Mouse (Mus musculus) lung, adult 2 months (tissue): ENCODE measurements around the gene Pax3. TPM values are rescaled to one million over a fixed set of nuclear protein-coding genes. Genes with fewer than 3 reads are reported as not detected.

Experiments
- DNase-seq: peaks from one replicate; pipeline ENCODE4 v3.0.0; 2022
- H3K4me1 ChIP-seq: fragments of 200-500 bp; 2 replicates; pipeline ENCODE4 v1.6.1; 2011; ENCODE audit warnings: low read length; ENCODE audit not compliant: control insufficient read depth, insufficient read depth
- H3K4me3 ChIP-seq: fragments of 200-500 bp; replicated peaks from 2 replicates; pipeline ENCODE3; 2011; ENCODE audit warnings: low read depth, mild to moderate bottlenecking, control low read depth, low read length; ENCODE audit errors: extremely low read depth
- CTCF ChIP-seq: fragments of 200-500 bp; IDR thresholded peaks from 2 replicates; pipeline ENCODE4 v1.5.1; 2011; ENCODE audit warnings: mild to moderate bottlenecking, low read length, control low read depth; ENCODE audit not compliant: insufficient read depth
- POLR2A ChIP-seq: fragments of 200-500 bp; IDR thresholded peaks from 2 replicates; pipeline ENCODE4 v1.6.1; 2011; ENCODE audit warnings: low read depth, mild to moderate bottlenecking, control low read depth, low read length, borderline replicate concordance; ENCODE audit errors: extremely low read depth
- WGBS: fragments of 180-500 bp; shearing (Covaris S2); methylation state at CpG from one replicate; pipeline ENCODE4 v1.1.7; 2018; 5-methylcytosine and 5-hydroxymethylcytosine counted together
- polyA plus RNA-seq: library from polyadenylated mRNA; depleted of rRNA; stranded (reverse); fragments of >200 nt; gene quantifications from 2 replicates; pipeline ENCODE4 v1.2.3, GENCODE M21; 2012

The Pax3 gene
- polyA plus RNA-seq, 1 experiment: not detected

GRCm38 (mm10) chr1:78187122-78187787 lies 9.7 kb downstream of the Pax3 start:
- Histone ChIP-seq H3K4me1 (no peaks in the 10 kb centered on the region), H3K4me3 (no peak overlapping the region)
- WGBS: 4% methylated on average over 8 of the region's 8 CpGs
- TF ChIP-seq POLR2A (no peak), CTCF (no peak)
- DNase-seq: no peak

DNA sequence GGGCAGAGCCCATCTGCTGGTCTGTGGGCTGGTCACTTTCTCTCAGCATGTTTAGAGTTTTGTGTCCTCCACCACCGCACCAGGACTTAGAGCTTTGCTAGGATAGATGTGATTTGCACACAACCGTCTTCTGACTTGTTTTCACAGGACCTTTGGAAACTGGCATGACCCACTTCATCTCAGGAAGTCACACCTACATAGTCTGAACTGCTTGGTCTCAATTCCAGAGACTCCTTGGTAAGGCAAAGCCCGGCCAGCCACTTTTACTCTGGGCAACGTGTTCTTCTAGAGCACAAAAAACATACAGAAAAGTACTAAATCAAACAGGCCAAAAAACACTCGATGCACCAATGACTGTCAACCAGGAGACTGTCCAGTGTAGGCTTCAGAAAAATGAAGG lies 14.0 kb downstream of the Pax3 start:
- Histone ChIP-seq H3K4me3 (no peak overlapping the region), H3K4me1 (no peaks in the 10 kb centered on the region)
- DNase-seq: no peak
- TF ChIP-seq CTCF: no peak
- no peak for TF ChIP-seq POLR2A
- 54% methylated on average over 5 of the region's 5 CpGs for WGBS

GRCm38 (mm10) chr1:78181882-78182281 lies 15.1 kb downstream of the Pax3 start:
- DNase-seq: no peak
- Histone ChIP-seq H3K4me1 (no peaks in the 10 kb centered on the region), H3K4me3 (no peak overlapping the region)
- WGBS: 14% methylated on average over 9 of the region's 9 CpGs
- TF ChIP-seq POLR2A: no peak
- TF ChIP-seq CTCF: no peak

DNA sequence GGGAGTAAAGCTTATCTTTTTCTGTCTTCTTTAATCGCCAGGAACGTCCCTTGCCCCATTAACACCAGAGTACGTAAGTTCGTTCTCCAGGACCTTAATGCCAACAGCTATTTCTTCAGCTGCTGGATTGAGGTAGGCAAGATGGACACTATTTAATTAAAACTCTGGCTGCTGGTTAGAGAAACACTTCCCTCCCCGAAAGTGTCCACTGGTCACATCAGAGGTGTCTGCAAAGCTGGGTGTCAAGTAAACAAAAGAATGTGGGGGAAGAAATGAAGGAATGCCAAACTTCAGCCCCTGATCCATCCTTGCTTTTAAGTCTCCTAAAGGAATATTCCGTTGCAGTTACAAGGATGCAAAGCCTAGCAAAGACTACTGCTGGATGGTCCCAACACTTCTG lies 24.6 kb downstream of the Pax3 start:
- Histone ChIP-seq H3K4me3 (no peak overlapping the region), H3K4me1 (no peaks in the 10 kb centered on the region)
- WGBS: 44% methylated on average over 6 of the region's 6 CpGs
- TF ChIP-seq POLR2A: no peak
- no peak for TF ChIP-seq CTCF
- DNase-seq: no peak

GRCm38 (mm10) chr1:78171671-78172070 lies 25.3 kb downstream of the Pax3 start:
- TF ChIP-seq POLR2A (no peak), CTCF (no peak)
- 47% methylated on average over 1 of the region's 1 CpGs for WGBS
- no peak for DNase-seq
- no peaks in the 10 kb centered on the region for H3K4me1 ChIP-seq
- no peak overlapping the region for H3K4me3 ChIP-seq

DNA sequence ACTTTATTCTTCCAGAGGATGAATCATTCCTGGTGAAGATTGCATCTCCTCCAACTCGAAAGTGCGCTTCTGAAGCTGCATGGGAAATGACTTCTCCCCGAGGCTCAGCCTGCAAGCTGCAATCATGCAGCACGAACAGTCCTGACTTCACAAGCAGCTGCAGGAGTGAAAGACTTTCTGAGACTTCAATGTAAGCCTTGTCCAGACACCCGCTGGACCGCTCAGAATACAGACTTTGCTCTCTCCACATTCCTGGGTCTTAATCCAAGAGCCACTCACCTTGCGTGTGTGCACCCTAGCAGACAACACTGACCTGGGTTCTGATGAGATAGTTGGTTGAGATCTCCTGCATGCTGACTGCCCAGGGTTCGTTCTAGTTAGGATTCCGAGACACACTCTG lies 26.2 kb downstream of the Pax3 start:
- no peak for TF ChIP-seq CTCF
- no peak for TF ChIP-seq POLR2A
- WGBS: 58% methylated on average over 9 of the region's 9 CpGs
- no peak for DNase-seq
- H3K4me1 ChIP-seq: no peaks in the 10 kb centered on the region
- H3K4me3 ChIP-seq: no peak overlapping the region

DNA sequence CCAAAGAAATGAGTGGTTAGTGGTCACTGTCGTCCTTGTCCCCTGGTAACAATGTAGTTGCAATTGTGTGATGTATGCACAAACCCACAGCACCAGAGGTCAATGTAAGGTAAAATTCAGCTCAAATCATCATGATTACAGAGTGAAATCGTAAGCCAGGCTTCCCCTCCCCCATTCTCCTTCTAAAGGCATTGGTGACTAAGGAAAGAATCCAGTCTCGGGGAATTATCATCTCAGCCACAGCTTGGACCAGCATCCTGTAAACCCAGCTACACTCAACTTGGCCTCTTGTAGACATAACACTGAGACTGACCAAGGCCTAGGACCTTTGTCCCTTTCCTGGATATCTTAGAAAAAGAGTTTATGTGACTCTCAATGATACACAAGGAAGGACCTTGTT lies 28.1 kb downstream of the Pax3 start:
- Histone ChIP-seq H3K4me3 (no peak overlapping the region), H3K4me1 (no peaks in the 10 kb centered on the region)
- no peak for DNase-seq
- 52% methylated on average over 3 of the region's 3 CpGs for WGBS
- no peak for TF ChIP-seq CTCF
- no peak for TF ChIP-seq POLR2A

- WGBS: 56% methylated on average over 18 of the region's 18 CpGs
- TF ChIP-seq POLR2A (no peak), CTCF (no peak)
- no peaks in the 10 kb centered on the region for H3K4me1 ChIP-seq
- DNase-seq: no peak
- no peak overlapping the region for H3K4me3 ChIP-seq
Measured at GRCm38 (mm10) chr1:78167577-78168286, 29.2 kb downstream of the Pax3 start.

GRCm38 (mm10) chr1:78161745-78162144 lies 35.2 kb downstream of the Pax3 start:
- TF ChIP-seq CTCF (no peak), POLR2A (no peak)
- H3K4me3 ChIP-seq: no peak overlapping the region
- H3K4me1 ChIP-seq: no peaks in the 10 kb centered on the region
- WGBS: 73% methylated on average over 5 of the region's 5 CpGs
- no peak for DNase-seq

- WGBS: 16% methylated on average over 6 of the region's 6 CpGs
- no peaks in the 10 kb centered on the region for H3K4me1 ChIP-seq
- DNase-seq: no peak
- TF ChIP-seq POLR2A (no peak), CTCF (no peak)
- no peak overlapping the region for H3K4me3 ChIP-seq
Measured at GRCm38 (mm10) chr1:78157930-78158329, 39.0 kb downstream of the Pax3 start.
